Mouse (Mus musculus) erythroid progenitor cell, adult 5-6 weeks (primary cell): ENCODE data around the gene Pitx3. TPM values are rescaled to one million over a fixed set of nuclear protein-coding genes. Genes with fewer than 3 reads are reported as not detected.

ENCODE experiments used
- ATAC-seq: replicated peaks from 2 replicates; pipeline ENCODE4 v1.8.0; 2016; ENCODE audit warnings: moderate number of reproducible peaks, mild to moderate bottlenecking, moderate TSS enrichment, inconsistent platforms; ENCODE audit not compliant: poor library complexity, low FRiP score, severe bottlenecking
- total RNA-seq, 2 experiments: library from RNA; stranded (forward) in 1 of 2; stranded (reverse) in 1 of 2; fragments of 150-400 nt in 1 of 2; fragments of 186-747, 209-891 nt in 1 of 2; gene quantifications; 2 replicates each; pipeline versions ENCODE4 v1.2.3 to v1.2.4; 2015 to 2017; ENCODE audit warnings: low replicate concordance in 2 of 2

Gene Pitx3
- total RNA-seq, 2 experiments from 2014 or later: not detected

DNA sequence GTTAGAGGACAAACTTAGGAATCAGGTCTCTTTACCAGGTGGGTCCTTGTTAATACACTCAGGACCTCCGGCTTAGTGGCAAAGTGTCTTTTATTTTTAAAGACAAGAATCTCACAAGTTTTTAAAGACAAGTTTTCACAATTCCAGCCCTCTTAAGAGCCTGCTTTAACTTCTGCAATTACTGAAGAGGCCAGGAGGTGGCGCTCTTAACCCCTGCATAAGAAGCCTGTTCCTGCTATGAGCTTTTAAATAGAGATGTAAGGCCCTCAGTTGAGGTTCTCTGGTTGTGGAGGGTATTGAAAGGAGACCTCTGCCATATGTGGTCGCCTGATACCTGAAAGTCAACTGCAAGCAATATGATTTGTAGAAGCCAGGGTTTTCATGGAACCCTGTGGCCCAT lies 61.8 kb downstream of the Pitx3 start:
- peak; percentile 59; the same call in 1 of the 2 replicates for ATAC-seq

Other genes starting within 250 kb of the Pitx3 start
- 0.72 and 3.4 TPM in 2 replicates for gene Armh3, start 149.8 kb downstream of the Pitx3 start, total RNA-seq (2015; ENCODE audit: low replicate concordance)
- gene Armh3, start 149.8 kb downstream of the Pitx3 start, total RNA-seq (2017; ENCODE audit: low replicate concordance): 1.2 and 2.0 TPM in 2 replicates
- not detected in 2 replicates for gene Hps6, start 144.8 kb downstream of the Pitx3 start, total RNA-seq (2015; ENCODE audit: low replicate concordance)
- gene Hps6, start 144.8 kb downstream of the Pitx3 start, total RNA-seq (2017; ENCODE audit: low replicate concordance): 1.2 TPM in 1 of 2 replicates, not detected in the other
- 69.2 and 76.8 TPM in 2 replicates for gene Pprc1, start 103.4 kb downstream of the Pitx3 start, total RNA-seq (2015; ENCODE audit: low replicate concordance)
- 76.5 and 82.0 TPM in 2 replicates for gene Pprc1, start 103.4 kb downstream of the Pitx3 start, total RNA-seq (2017; ENCODE audit: low replicate concordance)
- gene Ldb1, start 103.1 kb downstream of the Pitx3 start, total RNA-seq (2015; ENCODE audit: low replicate concordance): 45.3 and 53.3 TPM in 2 replicates
- gene Ldb1, start 103.1 kb downstream of the Pitx3 start, total RNA-seq (2017; ENCODE audit: low replicate concordance): 62.8 and 77.5 TPM in 2 replicates
- 9.6 and 16.2 TPM in 2 replicates for gene Nolc1, start 72.5 kb downstream of the Pitx3 start, total RNA-seq (2015; ENCODE audit: low replicate concordance)
- gene Nolc1, start 72.5 kb downstream of the Pitx3 start, total RNA-seq (2017; ENCODE audit: low replicate concordance): 18.5 and 27.3 TPM in 2 replicates
- gene Elovl3, start 16.4 kb downstream of the Pitx3 start, total RNA-seq (2015; ENCODE audit: low replicate concordance): not detected in 2 replicates
- gene Elovl3, start 16.4 kb downstream of the Pitx3 start, total RNA-seq (2017; ENCODE audit: low replicate concordance): not detected in 2 replicates
- gene Gbf1, start 4.2 kb upstream of the Pitx3 start, total RNA-seq (2015; ENCODE audit: low replicate concordance): 28.8 and 30.6 TPM in 2 replicates
- gene Gbf1, start 4.2 kb upstream of the Pitx3 start, total RNA-seq (2017; ENCODE audit: low replicate concordance): 11.4 and 22.2 TPM in 2 replicates
- gene Nfkb2, start 156.0 kb upstream of the Pitx3 start, total RNA-seq (2015; ENCODE audit: low replicate concordance): 1.1 and 1.7 TPM in 2 replicates
- 1.2 and 1.9 TPM in 2 replicates for gene Nfkb2, start 156.0 kb upstream of the Pitx3 start, total RNA-seq (2017; ENCODE audit: low replicate concordance)
- not detected in 2 replicates for gene Psd, start 178.8 kb upstream of the Pitx3 start, total RNA-seq (2015; ENCODE audit: low replicate concordance)
- 2.8 TPM in 1 of 2 replicates, not detected in the other for gene Psd, start 178.8 kb upstream of the Pitx3 start, total RNA-seq (2017; ENCODE audit: low replicate concordance)
- not detected in 2 replicates for gene Fbxl15, start 179.9 kb upstream of the Pitx3 start, total RNA-seq (2015; ENCODE audit: low replicate concordance)
- 2.2 TPM in 1 of 2 replicates, not detected in the other for gene Fbxl15, start 179.9 kb upstream of the Pitx3 start, total RNA-seq (2017; ENCODE audit: low replicate concordance)
- 8.4 and 16.2 TPM in 2 replicates for gene Cuedc2, start 190.4 kb upstream of the Pitx3 start, total RNA-seq (2015; ENCODE audit: low replicate concordance)
- 42.4 and 50.7 TPM in 2 replicates for gene Cuedc2, start 190.4 kb upstream of the Pitx3 start, total RNA-seq (2017; ENCODE audit: low replicate concordance)
- 4.6 and 6.1 TPM in 2 replicates for gene Mfsd13a, start 192.8 kb upstream of the Pitx3 start, total RNA-seq (2015; ENCODE audit: low replicate concordance)
- 1.4 and 6.2 TPM in 2 replicates for gene Mfsd13a, start 192.8 kb upstream of the Pitx3 start, total RNA-seq (2017; ENCODE audit: low replicate concordance)
- gene 2310034G01Rik, start 202.0 kb upstream of the Pitx3 start, total RNA-seq (2015; ENCODE audit: low replicate concordance): not detected in 2 replicates
- gene 2310034G01Rik, start 202.0 kb upstream of the Pitx3 start, total RNA-seq (2017; ENCODE audit: low replicate concordance): not detected in 2 replicates
- gene Actr1a, start 247.4 kb upstream of the Pitx3 start, total RNA-seq (2015; ENCODE audit: low replicate concordance): 66.7 and 75.0 TPM in 2 replicates
- gene Actr1a, start 247.4 kb upstream of the Pitx3 start, total RNA-seq (2017; ENCODE audit: low replicate concordance): 82.9 and 94.7 TPM in 2 replicates
- gene Sufu, start 248.6 kb upstream of the Pitx3 start, total RNA-seq (2015; ENCODE audit: low replicate concordance): 3.6 and 5.9 TPM in 2 replicates
- gene Sufu, start 248.6 kb upstream of the Pitx3 start, total RNA-seq (2017; ENCODE audit: low replicate concordance): 2.4 and 4.8 TPM in 2 replicates